Mouse (Mus musculus): Measurements from ENCODE around the gene Tmem25.
A peak's percentile ranks its signal among the peaks of the same experiment; 100 is the strongest.
"Not testable (repeated sequence)": the region's sequence is repeated elsewhere in the genome, so short reads cannot be mapped to it uniquely, and the experiment has no call there.

Gene Tmem25

DNA sequence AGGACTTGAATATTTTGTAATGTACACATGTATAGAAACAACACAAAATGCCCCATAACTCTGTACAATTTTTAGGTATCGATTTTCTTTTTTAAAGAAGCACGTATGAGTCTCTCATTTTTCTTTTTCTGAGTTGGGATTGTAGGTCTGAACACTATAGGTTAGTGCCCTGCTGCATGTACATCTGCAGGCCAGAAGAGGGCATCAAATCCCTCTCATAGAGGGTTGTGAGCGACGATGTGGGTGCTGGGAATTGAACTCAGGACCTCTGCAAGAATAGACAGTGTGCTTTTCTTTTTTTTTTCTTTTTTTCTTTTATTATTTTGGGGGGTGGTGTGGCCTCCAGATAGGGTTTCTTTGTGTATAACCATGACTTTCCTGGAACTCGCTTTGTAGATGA, 27.7 kb downstream of the Tmem25 start:
- no peak for DNase-seq

DNA sequence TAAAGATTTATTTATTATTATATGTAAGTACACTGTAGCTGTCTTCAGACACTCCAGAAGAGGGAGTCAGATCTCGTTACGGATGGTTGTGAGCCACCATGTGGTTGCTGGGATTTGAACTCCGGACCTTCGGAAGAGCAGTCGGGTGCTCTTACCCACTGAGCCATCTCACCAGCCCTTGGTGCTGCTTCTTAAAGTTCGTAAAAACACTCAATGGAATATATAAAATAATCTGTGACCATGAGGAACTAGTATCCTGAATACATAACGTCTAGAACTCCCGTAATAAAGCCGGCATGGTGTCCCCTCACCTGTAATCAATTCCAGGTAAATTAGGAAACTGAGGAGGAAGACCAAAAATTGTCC, 31.1 kb downstream of the Tmem25 start:
- not testable (repeated sequence) for DNase-seq

DNA sequence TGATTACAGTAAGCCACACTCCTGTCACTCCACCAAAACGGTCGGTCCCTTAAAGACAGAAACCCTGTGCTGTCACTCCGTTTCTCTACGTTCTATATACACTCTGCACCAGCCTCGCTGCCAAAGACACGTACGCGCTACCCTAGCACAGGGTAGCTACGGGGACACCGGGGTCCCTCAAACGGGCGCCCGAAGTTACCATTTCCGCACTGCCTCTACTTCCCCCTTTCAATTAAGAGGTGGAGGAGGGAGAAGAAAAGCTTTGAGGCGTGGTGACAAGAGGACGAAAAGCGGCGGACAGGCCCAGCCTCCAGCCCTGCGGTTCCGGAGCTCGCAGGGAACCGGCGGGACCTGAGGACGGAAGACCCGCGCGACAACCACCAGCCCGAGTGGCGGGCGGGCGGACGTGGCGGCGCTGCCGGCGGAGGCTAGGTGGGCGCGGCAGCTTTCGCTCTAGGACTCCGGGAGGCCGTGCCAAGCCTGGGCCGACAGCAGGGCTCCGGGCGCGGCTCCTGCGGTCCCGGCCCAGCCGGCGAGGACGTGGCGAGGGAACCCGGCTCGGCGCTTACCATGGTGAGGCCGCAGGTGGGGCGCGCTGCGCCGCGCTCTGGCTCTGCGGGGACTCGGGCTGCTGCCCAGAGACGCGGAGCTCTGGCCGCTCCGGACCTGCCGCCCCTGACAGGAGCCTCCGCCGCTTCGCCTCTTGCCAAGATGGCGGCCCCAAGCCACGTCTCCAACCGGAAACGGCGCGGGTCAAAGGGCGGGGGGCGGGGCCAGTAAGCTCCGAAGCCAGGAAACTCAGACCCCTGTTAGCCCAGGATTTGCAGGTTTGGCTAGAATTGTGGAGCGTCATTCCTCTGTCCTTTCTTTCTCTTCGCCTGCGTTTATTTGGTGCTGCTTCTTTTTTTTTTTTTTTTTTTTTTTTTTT, 31.7 kb downstream of the Tmem25 start, which contains the start of the genes Arcn1 and Ift46:
Arcn1 (minus strand) TSS at position 745 of the 928 bp plus-strand sequence.
Ift46 (plus strand) TSS at position 808 of the 928 bp plus-strand sequence.
- DNase-seq = peak; percentile 81

DNA sequence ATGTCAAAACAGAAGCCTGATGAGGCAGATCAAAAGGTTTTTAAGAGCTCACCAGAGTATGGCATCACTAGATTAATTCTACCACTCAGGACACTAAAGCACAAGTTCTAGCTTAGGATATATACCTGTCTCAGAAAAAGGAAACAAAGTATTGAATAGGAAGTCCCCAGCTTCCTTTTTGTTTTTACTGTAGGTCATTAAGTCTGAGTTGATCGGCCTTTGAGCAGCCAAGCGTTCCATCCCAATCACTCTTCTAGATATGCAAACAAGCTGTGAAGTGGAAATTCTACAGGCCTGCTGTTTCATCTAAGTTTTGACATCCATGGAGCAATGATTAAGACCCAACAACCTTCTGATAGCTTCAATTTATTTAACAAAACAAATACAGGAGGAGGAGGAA, 38.2 kb downstream of the Tmem25 start:
- DNase-seq = no peak

DNA sequence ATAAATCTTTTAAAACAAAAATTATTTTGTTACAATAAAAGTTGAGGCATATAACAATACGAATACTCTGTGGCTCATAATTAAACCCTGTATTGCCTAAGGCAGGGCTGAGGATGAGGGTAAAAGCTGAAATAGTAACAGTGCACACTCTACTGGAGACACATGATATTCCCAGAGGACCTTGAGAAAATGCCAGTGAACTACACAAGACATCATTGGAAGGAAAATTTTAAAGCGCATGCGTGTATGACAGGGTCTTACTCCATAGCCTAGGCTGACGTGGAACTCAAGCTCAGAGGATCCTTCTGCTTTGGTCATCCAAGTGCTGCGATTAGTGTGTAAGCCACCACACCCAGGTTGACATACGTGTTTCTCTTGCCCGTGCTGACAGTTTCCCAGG, 50.6 kb downstream of the Tmem25 start:
- DNase-seq = no peak

DNA sequence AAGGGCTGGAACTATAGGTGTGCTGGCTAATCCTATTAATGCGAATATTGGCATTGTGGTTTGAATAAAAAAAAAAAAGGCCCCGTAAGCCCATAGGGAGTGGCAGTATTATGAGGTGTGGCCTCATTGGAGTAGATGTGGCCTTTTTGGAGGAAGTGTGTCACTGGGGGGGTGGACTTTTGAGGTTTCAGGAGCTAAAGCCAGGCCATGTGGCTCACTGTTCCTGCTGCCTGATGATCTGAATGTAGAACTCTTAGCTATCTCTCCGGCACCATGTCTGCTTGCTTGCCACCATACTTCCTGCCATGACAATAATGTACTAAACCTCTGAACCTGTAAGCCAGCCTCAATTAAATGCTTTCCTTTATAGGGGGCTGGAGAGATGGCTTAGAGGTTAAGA, 51.8 kb downstream of the Tmem25 start:
- no peak for DNase-seq

DNA sequence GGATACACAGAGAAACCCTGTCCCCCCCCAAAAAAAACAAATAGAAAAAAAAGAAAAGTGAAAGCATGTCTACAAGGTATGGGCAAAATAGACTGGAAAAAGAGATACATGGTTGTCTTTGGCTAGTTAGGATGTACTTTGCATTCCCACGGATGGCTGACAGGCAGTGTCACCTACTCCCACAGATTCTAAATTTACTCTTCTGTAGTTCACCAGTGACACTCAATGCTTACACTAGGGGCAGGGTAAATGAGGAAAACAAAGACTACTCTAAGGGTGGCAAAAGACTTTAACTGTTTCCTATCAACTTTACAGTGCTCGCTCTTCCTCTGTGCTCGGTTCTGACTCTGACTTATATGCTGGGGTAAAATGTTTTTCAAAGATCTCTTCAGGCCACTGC, 52.4 kb downstream of the Tmem25 start:
- DNase-seq = no peak

DNA sequence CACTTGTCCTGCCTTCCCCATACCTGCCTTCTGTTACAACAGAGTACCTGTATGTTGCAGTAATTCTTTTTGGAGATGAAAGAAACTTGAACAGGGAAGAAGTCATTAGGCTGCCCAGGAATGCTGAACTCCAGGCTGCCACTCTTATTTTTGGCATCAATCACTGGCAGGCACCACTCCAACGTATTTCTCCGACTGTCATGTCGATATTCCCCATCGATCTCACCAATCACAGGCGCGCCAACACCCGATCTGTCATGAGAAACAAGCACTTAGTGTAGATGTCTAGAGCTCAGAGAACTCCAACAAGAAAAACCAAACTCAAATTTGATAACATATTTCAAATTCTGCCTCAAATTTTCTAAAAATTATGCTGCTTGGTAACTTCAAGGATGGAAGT, 53.7 kb downstream of the Tmem25 start:
- DNase-seq = no peak
